Mouse (Mus musculus): ENCODE data around the gene Rnf217.

Gene Rnf217

DNA sequence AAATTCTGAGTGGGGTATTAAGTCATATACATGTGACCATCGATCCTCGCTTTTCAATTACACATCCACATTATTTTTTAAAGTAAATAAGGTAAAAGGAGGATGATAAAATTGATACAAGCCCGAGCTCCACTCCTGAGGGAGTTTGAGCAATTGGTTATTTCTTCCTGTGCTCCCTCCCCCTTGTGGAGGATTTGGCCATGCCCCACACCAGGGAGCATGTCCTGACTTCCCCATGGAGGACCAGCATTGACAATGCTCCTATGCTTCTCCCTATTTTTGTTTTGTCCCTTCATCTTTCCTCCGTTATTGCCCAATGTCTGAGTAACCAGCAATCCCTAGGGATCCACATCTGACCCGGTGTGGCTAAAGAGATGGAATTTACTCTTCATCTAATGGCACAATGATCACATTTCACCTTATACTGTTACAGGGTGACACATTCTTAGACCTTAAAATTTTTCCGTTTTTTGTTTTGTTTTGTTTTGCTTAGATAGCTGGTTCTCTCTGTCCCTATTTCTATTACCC is 53.5 kb downstream of the Rnf217 start:
- no peak for DNase-seq (ENCODE audit: low spot score in 2 of 2)

DNA sequence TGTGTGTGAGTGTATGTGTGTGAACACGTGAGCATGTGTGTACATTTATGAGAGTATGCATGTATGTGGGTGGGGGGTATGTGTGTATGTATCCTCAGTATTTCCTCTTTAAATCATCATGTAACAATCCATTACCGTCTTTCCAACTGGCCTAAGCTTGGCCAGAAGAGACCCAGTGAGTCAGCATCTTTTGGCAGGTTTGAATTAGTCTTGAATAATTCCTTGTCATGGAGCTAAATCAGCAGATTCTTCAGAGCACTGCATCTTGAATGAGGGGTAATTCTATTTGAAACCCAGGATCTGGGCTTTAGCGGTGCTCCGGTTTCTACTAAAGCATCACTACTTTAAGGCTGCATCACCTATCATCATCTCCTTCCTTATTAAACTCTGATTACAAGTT is 55.7 kb downstream of the Rnf217 start:
- DNase-seq (ENCODE audit: low spot score in 2 of 2) = no peak

DNA sequence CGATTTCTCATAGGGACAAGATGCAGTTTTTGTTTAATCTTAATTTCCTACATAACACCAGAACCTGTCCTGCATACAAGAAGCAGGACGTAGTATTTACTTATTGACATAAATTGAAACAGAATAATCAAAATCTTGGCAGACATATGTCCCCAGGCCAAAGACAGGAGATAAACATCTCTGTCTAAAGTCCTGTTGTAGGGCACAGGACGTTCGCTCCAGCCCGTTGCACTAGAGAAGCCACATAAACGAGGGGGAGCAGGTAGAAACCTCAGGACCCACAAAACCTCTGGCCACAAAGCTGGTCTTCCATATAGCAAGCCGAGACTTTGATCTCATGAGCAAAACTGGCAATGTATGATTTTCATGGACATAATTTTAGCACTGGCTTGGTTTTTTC is 57.1 kb downstream of the Rnf217 start:
- DNase-seq (ENCODE audit: low spot score in 2 of 2) = no peak

DNA sequence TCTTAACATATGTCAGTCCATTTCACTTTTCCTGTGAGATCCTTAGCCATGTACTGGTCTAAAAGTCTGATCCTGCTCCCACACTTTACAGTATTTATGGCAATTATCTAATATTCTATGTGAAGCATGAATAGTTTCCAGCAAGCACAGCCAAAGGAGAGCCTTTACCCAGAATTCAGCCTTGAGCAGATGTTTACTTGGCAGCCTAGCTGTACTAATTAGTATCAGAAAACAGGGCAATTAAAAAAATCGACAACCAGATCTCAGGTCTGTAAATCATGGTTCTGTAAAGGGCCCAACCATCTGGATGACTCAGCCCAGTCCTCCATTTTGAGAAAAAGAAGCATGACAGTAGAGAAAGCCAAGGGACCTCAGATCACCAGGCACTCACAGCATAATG is 57.6 kb downstream of the Rnf217 start:
- no peak for DNase-seq (ENCODE audit: low spot score in 2 of 2)

DNA sequence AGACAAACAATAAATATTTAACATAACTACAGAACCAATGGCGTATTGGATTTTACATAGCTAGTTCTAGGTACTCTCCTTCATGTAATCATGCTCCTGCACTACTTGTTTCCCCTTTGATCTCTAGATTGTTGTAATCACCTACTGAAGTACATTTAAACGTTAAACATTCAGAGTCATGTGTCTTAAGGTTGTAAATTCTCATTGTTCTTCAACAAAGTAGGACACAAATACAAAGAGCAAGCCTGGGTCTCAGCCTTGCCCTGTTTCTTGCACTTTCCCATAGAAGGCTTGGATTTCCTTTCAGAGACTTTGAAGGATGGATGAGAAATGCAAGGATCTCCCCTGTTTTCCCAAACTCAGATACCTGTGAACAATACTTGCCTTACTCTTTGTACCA is 61.8 kb downstream of the Rnf217 start:
- DNase-seq (ENCODE audit: low spot score in 2 of 2) = no peak

DNA sequence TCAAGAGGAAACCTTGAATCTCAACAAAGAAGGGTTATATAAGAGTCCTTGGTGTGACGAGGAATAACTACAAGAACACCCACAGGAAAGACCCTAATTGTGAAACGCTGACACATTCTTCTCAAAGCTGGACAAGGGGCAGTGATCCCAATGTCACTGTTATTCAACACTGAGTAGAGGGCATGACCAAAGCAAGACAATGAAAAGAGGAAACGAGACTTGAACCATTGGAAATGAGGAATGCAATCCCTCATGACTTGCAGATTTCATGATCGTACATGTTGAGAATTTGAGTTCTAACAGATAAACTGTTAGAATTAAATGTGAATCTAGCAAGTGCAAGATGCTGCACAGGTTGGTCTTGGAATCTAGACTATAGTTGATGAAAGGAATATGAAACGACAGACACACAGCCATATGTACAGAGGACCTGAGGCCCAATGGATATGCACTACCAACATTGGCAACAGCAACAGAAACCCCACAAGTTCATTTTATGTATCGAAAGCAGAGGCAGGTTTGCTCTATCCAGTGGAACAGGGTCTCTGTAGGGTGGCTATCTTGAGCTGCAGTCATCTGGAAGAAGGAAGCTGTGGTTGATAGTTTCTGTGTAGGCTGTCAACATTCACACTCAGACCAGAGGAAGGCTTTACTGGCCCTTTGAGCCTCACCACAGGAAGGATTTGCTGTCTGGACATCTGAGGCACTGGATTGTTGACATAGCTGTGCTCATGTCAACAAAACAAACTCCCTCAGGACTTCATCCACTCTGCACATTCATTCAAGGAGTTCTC is 64.6 kb downstream of the Rnf217 start:
- DNase-seq (ENCODE audit: low spot score in 2 of 2) = no peak

DNA sequence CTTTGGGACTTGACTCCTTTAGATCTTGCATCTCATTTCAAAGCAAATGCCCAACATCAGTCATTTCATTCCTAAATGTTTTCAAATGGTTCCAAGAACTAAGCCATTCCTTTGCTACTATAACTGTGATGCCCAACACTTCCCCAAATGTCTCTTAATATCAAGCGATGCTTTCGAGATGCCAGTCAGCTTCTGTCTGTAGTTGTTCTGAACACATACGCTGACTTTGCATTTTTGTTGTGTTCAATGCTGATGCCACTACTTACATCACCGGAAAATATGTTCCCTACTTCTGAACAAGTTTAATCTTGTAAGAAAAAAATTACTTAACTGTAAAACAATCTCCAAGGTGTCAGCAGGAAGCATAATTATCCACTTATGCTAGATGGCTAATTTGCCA is 68.5 kb downstream of the Rnf217 start:
- no peak for DNase-seq (ENCODE audit: low spot score in 2 of 2)

DNA sequence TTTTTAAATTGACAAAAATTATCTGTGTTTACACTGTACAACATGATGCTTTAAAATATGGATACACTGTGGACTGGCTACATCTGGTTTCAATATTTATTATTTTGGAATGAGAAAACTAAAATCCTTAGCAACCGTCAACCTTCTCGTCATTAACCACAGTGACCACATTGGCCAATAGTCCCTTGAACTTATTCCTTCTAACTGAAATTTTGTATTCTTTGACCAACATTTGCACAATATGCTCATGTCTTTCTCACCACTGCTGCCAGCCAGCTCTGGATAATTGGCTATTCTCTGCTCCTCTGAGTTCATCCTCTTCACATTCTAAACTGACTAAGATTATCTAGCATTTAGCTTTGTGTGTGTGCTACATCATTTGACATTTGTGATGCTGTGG is 69.6 kb downstream of the Rnf217 start:
- no peak for DNase-seq (ENCODE audit: low spot score in 2 of 2)

DNA sequence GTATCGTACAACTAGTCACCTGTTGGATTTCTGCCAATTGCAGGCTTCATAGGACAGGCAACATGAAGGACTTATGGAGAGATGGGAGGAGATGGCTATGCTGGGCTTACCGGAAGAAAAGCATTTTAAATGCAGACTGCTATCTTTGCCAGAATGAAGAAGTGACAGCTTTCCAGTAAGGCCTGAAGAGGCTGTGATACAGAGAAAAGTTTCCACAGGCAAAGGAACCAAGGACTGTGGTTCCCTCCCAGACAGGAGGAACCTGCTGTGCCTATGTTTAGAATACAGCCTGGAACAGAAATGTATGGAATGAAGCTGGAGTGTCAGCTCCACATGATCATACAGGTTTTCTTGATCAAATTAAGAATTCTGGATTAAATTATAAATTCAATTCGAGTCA is 70.3 kb downstream of the Rnf217 start:
- DNase-seq (ENCODE audit: low spot score in 2 of 2) = no peak

DNA sequence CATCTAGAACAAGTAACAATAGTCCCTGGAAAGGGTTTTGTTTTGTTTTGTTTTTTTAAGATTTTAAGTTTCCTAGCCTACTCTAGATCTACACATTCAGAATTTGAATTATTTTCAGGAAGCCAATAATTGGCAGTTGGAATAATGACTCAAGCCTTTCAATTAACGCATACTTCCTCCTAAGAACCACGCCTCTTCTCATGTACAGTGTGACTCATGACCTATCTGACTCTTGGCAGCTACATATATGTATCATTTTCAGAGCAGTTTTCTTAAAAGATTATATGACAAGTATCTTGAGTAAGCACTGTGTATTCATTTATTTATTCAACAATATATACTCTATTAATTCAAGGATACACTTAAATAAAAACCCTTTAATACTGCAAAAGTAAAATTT is 70.7 kb downstream of the Rnf217 start:
- DNase-seq (ENCODE audit: low spot score in 2 of 2) = no peak

DNA sequence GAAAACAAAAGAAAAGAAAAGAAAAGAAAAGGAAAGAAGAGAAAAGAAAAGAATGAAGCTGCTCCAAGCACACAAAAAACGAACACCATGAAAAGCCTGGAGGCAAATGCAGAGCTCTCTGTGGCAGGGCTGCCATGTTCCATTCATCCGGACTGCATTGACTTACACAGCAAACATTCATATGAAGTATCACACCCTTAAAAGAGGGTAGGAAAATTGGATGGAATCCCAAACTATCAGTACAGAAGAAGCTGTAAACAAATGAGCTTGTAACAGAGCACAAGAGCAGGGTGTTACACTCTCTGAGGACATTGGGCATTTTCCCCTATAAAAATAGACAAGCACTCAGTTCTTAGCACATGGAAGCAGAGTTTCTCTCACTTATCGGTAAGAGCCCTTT is 71.8 kb downstream of the Rnf217 start:
- DNase-seq (ENCODE audit: low spot score in 2 of 2) = no peak

DNA sequence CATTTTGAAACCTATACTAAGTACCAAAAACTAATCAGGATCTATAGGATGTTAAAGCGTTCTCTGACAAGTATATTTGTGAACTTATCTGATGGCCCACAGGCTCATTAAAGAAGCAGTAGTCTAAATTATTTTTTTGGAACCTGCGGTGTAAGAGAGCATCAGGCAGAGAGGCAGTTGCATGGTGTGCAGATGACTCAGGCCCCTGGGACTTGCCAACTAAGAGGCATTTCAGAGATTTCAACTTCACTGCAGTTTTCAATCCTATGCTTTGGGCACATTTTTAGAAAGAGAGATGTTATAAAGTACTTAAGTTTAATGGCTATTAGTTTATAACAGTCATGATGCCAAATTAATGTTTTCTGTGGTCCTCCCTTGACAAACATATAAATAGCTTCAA is 73.9 kb downstream of the Rnf217 start:
- DNase-seq (ENCODE audit: low spot score in 2 of 2) = no peak

DNA sequence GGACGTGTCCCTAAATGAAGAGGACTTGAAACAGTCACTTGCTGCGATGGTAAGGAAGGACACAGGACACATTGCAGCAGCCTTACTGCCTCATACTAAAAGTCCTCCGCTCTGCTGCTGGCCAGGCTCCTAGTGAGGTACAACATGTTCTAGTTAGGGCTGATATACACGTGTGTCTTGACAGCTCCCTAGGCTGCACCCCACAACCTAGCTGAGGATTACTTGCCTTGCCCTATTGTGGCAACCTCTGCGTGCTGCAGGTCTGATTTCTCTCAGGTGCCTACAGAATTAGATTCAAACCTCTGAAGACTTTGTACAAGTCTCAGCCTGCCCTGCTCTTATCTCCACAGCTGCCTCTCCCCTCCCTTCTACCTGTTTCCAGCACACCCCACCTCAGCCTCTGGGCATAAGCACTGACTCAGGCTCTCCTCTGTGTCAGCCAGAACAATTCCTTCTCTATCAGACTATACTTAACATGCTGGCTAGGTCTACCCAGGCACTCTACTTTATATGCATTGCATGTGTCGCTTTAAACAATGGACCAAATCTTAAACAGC is 75.6 kb downstream of the Rnf217 start:
- no peak for DNase-seq (ENCODE audit: low spot score in 2 of 2)

DNA sequence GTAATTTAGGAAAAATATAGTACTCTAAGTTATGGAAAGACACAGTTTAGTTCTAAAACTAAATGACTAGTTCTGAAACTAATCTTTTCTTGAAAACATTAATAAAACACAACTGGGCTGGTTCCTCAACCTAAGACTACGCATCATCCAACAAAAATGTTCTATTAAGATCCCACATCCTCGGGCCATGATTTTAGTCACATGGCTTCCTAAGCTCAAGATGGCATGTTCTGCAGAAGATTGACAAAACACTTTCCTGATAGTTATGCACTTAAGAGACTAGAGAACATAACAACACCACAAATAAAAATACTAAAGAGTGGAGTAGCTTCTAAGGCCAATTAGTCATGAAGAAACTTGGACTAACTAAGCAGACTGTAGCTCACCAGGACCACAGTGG is 76.2 kb downstream of the Rnf217 start:
- no peak for DNase-seq (ENCODE audit: low spot score in 2 of 2)

DNA sequence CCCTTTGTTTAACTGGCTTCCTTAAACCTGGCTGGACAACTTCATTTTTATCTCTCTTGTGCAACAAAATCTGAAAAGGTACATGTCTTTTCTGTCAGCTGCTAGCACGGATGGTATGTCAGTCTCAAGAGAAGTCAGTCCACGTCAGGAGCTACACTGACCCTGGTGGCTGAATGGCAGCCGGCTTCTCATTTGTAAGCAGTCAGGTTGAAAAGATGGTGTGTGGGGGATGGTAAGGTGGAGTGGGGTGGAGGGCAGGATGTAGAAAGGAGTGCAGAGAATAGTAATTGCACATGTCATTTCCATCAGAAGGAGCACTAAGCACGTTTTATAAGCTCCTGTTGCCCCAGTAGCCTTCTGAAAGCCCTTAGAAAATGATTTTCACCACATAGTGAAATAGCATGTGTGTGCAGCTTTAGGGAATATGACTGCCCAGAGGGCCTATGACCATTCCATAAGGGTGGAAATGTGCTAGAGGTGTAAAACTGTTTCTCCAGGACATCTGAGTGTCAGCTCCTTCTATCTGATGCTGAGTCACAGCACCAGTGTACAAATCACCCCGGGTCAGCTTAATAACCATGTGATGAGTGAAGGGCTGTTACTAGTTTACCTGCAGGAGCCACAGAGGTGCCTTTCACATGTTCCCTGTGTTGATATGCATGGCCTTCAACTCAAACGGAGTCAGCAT is 80.5 kb downstream of the Rnf217 start:
- DNase-seq (ENCODE audit: low spot score in 2 of 2) = no peak

DNA sequence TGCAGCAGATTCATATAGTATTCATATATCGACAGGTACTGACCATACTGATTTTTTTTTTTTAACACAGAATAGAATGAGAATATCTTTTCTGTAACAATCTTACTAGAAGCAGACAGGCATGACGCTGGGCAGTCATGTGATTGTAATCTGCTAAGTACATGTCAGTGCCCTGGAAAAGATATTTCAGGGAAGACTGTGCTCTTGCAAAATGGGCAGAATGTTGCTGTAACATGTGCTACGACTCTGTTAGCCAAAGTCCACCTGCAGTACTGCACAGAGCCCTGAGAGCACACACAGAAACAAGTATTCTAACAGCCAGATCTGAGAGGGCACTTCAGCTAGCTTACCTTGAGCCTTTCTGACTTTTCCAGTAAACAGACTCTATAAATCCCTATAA is 83.3 kb downstream of the Rnf217 start:
- DNase-seq (ENCODE audit: low spot score in 2 of 2) = no peak

DNA sequence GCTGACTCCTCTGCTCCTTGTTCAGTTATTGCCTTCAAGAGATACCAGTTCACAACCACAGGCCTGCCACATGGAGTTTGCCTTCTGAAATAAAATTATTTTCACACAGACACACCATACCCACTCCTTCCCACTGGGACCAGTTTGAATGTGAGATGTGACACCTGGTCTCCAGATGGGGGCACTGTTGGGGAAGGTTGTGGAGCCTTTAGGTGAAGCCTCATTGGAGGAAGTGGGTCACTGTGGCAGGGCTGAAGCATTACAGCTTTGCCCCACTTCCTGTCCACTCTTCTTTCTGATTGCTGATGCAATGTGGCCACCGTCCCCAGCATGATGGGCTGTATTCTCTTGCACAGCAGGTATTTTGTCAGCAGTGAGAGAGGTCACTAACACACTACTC is 89.6 kb downstream of the Rnf217 start:
- no peak for DNase-seq (ENCODE audit: low spot score in 2 of 2)

DNA sequence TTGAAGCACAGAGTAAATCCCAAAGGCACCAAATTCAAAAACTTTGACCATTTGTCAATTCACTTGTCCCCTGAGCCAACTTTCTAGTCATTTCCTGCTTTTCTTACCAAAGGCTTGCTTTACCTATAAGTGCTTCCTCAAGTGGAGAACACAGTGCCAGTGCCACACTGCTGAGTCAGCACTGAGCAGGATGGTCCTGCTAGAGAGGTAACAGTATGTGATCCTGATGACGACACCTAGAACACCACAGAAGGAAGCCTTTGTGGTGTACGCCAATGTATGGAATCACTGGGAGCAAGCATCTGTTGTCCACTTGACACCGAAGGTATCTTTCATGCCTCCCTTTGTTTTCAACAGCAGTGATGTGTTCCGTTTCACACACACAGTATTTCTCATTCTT is 90.8 kb downstream of the Rnf217 start:
- no peak for DNase-seq (ENCODE audit: low spot score in 2 of 2)

DNA sequence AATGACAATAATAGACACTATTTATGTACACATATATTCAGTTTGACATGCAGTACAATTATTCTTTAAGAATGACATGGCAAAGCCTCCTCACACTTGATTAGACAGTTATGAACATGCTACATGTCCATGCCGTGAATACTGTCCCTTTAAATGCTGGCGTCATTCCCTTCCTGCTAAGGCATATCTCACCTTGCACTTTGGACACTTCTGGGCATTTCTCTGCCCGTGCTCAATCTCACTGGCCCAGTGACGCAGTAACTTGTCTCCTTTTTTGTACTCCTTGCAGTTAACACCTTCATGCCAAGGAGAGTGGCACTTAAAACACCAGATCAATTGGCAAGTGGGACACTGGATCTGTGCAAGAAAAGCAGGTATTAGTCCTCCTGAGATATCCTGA is 91.8 kb downstream of the Rnf217 start:
- no peak for DNase-seq (ENCODE audit: low spot score in 2 of 2)

DNA sequence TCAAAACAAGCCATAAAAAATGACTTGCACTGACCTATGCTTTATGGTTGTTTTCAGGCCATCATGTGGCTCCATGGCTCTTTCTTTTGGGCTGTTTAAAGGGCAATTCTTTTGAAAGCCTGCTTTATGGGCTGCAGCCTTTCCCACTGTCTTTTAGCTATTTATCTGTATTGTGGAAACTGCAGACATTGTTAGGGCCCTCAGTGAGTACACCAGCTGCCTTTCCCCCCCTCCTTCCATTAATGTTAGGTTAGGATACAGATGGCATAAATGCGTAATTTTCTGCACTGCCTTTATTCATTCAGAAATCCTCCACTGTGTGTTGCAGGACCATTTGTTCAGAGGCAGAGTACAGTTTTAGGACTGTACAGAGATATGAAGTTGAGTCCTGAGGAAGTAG is 93.1 kb downstream of the Rnf217 start:
- no peak for DNase-seq (ENCODE audit: low spot score in 2 of 2)

DNA sequence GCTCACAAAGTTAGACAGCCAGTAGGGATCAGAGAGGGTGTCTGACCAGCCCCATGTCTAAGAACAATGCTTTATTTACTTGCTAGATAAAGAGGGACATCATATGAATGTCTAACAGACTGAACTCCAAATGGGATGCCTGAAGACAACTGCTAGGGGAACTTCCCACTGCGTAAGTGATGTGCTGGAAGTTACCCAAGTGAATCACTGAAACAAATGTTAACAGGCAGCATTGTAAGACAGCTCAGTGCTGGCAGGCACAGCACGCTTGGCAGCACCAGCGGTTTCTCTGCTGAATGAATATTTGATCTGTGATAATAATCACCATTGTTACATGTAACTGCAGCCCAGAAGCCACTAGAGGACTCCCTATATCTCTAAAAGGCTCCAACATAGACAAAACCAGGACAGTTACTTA is 104.8 kb downstream of the Rnf217 start:
- peak; percentile 33 to 62 for DNase-seq (ENCODE audit: low spot score in 2 of 2)

DNA sequence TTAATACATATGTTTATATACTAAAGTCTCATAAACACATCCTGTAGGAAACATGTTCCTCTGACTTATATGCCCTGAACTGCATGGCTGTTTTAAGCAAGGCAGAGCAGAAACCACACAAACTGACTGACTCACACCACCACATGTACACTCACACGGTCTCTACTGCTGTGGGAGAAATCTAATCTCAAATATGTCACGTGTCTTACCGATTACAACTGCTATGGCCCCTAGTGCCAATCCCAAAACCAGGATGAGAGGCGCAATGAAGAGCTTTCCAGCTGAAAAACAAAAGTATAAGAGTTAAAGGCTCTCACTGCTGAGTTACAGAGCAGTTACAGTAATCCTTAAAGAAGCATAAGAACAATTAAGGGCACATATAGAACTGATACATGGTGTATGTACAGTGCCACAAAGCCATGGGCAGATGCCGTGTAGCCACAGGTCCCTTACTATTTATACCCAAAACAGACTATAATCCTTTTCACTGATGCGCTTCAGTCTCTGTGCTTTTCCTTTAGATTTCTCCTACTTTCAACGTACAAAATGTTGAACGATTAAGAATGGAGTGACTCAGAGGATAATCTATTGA is 105.3 kb downstream of the Rnf217 start:
- DNase-seq (ENCODE audit: low spot score in 2 of 2) = no peak

DNA sequence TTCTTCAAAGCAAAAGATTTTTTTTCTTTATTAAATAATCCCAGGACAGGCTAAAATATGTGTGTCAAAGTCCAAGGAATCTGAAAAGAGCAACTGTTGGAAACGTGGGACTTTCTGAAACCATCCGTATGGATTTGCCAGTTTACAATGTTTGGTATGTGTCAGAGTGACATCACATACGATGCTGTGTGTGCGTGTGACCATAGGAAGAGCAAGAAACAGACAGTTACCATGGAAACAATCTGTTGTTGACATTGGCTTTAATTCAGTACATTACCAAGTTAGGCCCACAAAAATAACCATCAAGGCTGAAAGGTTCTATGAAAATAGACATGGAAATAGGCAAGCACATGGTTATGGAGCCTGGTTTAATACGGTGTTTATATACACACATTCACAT is 107.3 kb downstream of the Rnf217 start:
- DNase-seq (ENCODE audit: low spot score in 2 of 2) = no peak

Measured in frontal cortex, postnatal 36 days (tissue).